Mouse (Mus musculus) intestine, embryonic 14.5 days (tissue): ENCODE results near the gene Smu1. TPM values are rescaled to one million over a fixed set of nuclear protein-coding genes. Genes with fewer than 3 reads are reported as not detected.

Experiments
- ATAC-seq: fragments of 200-750 bp; cut with Nextera tagmentation; replicated peaks from 2 replicates; pipeline ENCODE4 v1.8.0; 2017; ENCODE audit warnings: low read depth, moderate number of reproducible peaks, moderate TSS enrichment, moderate library complexity; ENCODE audit not compliant: low FRiP score, low TSS enrichment
- DNase-seq: peaks from one replicate; pipeline ENCODE4 v3.0.0-alpha.2; 2018; ENCODE audit warnings: low spot score
- H3K27ac ChIP-seq: fragments of 300-500 bp; sonication (generic); 2 replicates; pipeline ENCODE4 v1.5.1; 2014; ENCODE audit warnings: low read depth, mild to moderate bottlenecking, control low read depth
- H3K27me3 ChIP-seq: fragments of 300-500 bp; sonication (generic); replicated peaks from 2 replicates; pipeline ENCODE4 v1.6.1; 2014; ENCODE audit warnings: low read length, control low read depth; ENCODE audit not compliant: control insufficient read depth, insufficient read depth
- H3K36me3 ChIP-seq: fragments of 300-500 bp; sonication (generic); 2 replicates; pipeline ENCODE4 v1.6.1; 2014; ENCODE audit warnings: low read length, control low read depth; ENCODE audit not compliant: control insufficient read depth, insufficient read depth
- H3K4me1 ChIP-seq: fragments of 300-500 bp; sonication (generic); replicated peaks from 2 replicates; pipeline ENCODE4 v1.6.1; 2014; ENCODE audit warnings: low read length, control low read depth, mixed read lengths; ENCODE audit not compliant: control insufficient read depth, insufficient read depth
- H3K4me2 ChIP-seq: fragments of 300-500 bp; sonication (generic); 2 replicates; pipeline ENCODE4 v1.6.1; 2014; ENCODE audit warnings: low read length
- H3K4me3 ChIP-seq: fragments of 300-500 bp; sonication (generic); 2 replicates; pipeline ENCODE4 v1.5.1; 2014; ENCODE audit warnings: low read depth, low read length, control low read depth, mixed read lengths
- H3K9ac ChIP-seq: fragments of 300-500 bp; sonication (generic); 2 replicates; pipeline ENCODE4 v1.6.1; 2014; ENCODE audit warnings: mild to moderate bottlenecking, low read length
- H3K9me3 ChIP-seq: fragments of 300-500 bp; sonication (generic); 2 replicates; pipeline ENCODE4 v1.6.1; 2016; ENCODE audit warnings: low read length, control low read depth; ENCODE audit not compliant: control insufficient read depth
- WGBS: fragments of 180-500 bp; shearing (Covaris S2); extraction: QIAGEN DNeasy Blood & Tissue Kit; methylation state at CpG from one replicate; pipeline ENCODE4 v1.1.7; 2014; 5-methylcytosine and 5-hydroxymethylcytosine counted together
- polyA plus RNA-seq: library from polyadenylated mRNA; unstranded; fragments of >200 nt; fragmentation: Nextera tagmentation; extraction: Ambion mirVana; gene quantifications from 2 replicates; pipeline ENCODE4 v1.2.1, GENCODE M21; 2014

Smu1 gene
- polyA plus RNA-seq, 1 experiment from 2014 or later: 155 TPM

- Histone ChIP-seq H3K27me3 (no peaks in the 10 kb centered on the region), H3K36me3 (peaks cover 60% of the 10 kb centered on the region), H3K4me2 (peak overlapping the region; percentile 85), H3K4me3 (peak overlapping the region; percentile 59; the same call in 1 of the 2 replicates), H3K9me3 (no peaks in the 10 kb centered on the region), H3K27ac (no peak overlapping the region), H3K9ac (no peak overlapping the region), H3K4me1 (peaks cover 17% of the 10 kb centered on the region)
- ATAC-seq: no peak
- WGBS: 77% methylated on average over 7 of the region's 7 CpGs
- DNase-seq: no peak
Measured at GRCm38 (mm10) chr4:40725141-40725540, 32.6 kb downstream of the Smu1 start.

GRCm38 (mm10) chr4:40722687-40723460 lies 34.8 kb downstream of the Smu1 start:
- Histone ChIP-seq H3K27ac (peak overlapping the region; percentile 98), H3K4me3 (peak overlapping the region; percentile 59), H3K27me3 (no peaks in the 10 kb centered on the region), H3K9me3 (no peaks in the 10 kb centered on the region), H3K4me2 (peak overlapping the region; percentile 85), H3K36me3 (peaks cover 39% of the 10 kb centered on the region), H3K4me1 (peaks cover 17% of the 10 kb centered on the region), H3K9ac (peak overlapping the region; percentile 93)
- WGBS: under 1% methylated on average over 50 of the region's 62 CpGs
- ATAC-seq (peak; percentile 90), DNase-seq (peak; percentile 89)

- peak within 1 kb of the TSS; percentile 59 for H3K4me3 ChIP-seq
- peak; percentile 92 for ATAC-seq
- peak; percentile 99 for DNase-seq
- no peaks in the 10 kb centered on the region for H3K27me3 ChIP-seq
- WGBS: under 1% methylated on average over 53 of the region's 54 CpGs
- H3K9me3 ChIP-seq: no peaks in the 10 kb centered on the region
- peak within 1 kb of the TSS; percentile 85 for H3K4me2 ChIP-seq
- peaks cover 17% of the 10 kb centered on the region for H3K4me1 ChIP-seq
- H3K27ac ChIP-seq: peak within 1 kb of the TSS; percentile 98
- peak within 1 kb of the TSS; percentile 93 for H3K9ac ChIP-seq
- peaks cover 32% of the 10 kb centered on the region for H3K36me3 ChIP-seq
Measured at GRCm38 (mm10) chr4:40722011-40722666, 35.6 kb downstream of the Smu1 start, which contains the start of gene Dnaja1. Dnaja1 (plus strand) TSS chr4:40722150.

- Histone ChIP-seq H3K4me1 (peaks cover 17% of the 10 kb centered on the region), H3K9ac (no peak overlapping the region), H3K9me3 (no peaks in the 10 kb centered on the region), H3K36me3 (peaks cover 19% of the 10 kb centered on the region), H3K27ac (peak overlapping the region; percentile 98), H3K4me3 (no peak overlapping the region), H3K27me3 (no peaks in the 10 kb centered on the region), H3K4me2 (peak overlapping the region; percentile 85; the same call in 1 of the 2 replicates)
- WGBS: 94% methylated on average over 8 of the region's 8 CpGs
- DNase-seq (no peak), ATAC-seq (no peak)
Measured at GRCm38 (mm10) chr4:40720910-40721309, 36.8 kb downstream of the Smu1 start.

GRCm38 (mm10) chr4:40717141-40717540 lies 40.6 kb downstream of the Smu1 start:
- 93% methylated on average over 3 of the region's 3 CpGs for WGBS
- DNase-seq (no peak), ATAC-seq (no peak)
- Histone ChIP-seq H3K4me1 (peaks cover 8% of the 10 kb centered on the region), H3K9me3 (no peaks in the 10 kb centered on the region), H3K9ac (no peak overlapping the region), H3K36me3 (no peaks in the 10 kb centered on the region), H3K4me3 (no peak overlapping the region), H3K27me3 (no peaks in the 10 kb centered on the region), H3K27ac (no peak overlapping the region), H3K4me2 (no peak overlapping the region)

- Histone ChIP-seq H3K9ac (peak overlapping the region; percentile 67), H3K4me1 (peaks cover 11% of the 10 kb centered on the region), H3K27me3 (no peaks in the 10 kb centered on the region), H3K4me3 (peak overlapping the region; percentile 66), H3K9me3 (no peaks in the 10 kb centered on the region), H3K36me3 (no peaks in the 10 kb centered on the region), H3K4me2 (peak overlapping the region; percentile 90), H3K27ac (peak overlapping the region; percentile 97)
- ATAC-seq (no peak), DNase-seq (no peak)
- WGBS: 14% methylated on average over 9 of the region's 9 CpGs
Measured at GRCm38 (mm10) chr4:40703710-40704275, 53.9 kb downstream of the Smu1 start.

GRCm38 (mm10) chr4:40702797-40703709 lies 54.7 kb downstream of the Smu1 start, which contains the start of gene Aptx:
Aptx (minus strand) TSS chr4:40703194.
- peak within 1 kb of the TSS; percentile 67 for H3K9ac ChIP-seq
- H3K27me3 ChIP-seq: no peaks in the 10 kb centered on the region
- no peaks in the 10 kb centered on the region for H3K36me3 ChIP-seq
- H3K9me3 ChIP-seq: no peaks in the 10 kb centered on the region
- DNase-seq (peak; percentile 100), ATAC-seq (peak; percentile 92)
- peaks cover 11% of the 10 kb centered on the region for H3K4me1 ChIP-seq
- peak within 1 kb of the TSS; percentile 97 for H3K27ac ChIP-seq
- peak within 1 kb of the TSS; percentile 90 for H3K4me2 ChIP-seq
- under 1% methylated on average over 42 of the region's 42 CpGs for WGBS
- H3K4me3 ChIP-seq: peak within 1 kb of the TSS; percentile 66

GRCm38 (mm10) chr4:40701796-40702195 lies 55.9 kb downstream of the Smu1 start:
- Histone ChIP-seq H3K36me3 (no peaks in the 10 kb centered on the region), H3K4me2 (peak overlapping the region; percentile 90), H3K4me1 (peaks cover 11% of the 10 kb centered on the region), H3K27ac (peak overlapping the region; percentile 97; the same call in 1 of the 2 replicates), H3K9me3 (no peaks in the 10 kb centered on the region), H3K4me3 (peak overlapping the region; percentile 66), H3K9ac (no peak overlapping the region; the same call in 1 of the 2 replicates), H3K27me3 (no peaks in the 10 kb centered on the region)
- no peak for DNase-seq
- no peak for ATAC-seq
- 74% methylated on average over 3 of the region's 3 CpGs for WGBS
